Comparison of ENCODE assay signal across 16 mouse cellular contexts in the genomic region with DNA sequence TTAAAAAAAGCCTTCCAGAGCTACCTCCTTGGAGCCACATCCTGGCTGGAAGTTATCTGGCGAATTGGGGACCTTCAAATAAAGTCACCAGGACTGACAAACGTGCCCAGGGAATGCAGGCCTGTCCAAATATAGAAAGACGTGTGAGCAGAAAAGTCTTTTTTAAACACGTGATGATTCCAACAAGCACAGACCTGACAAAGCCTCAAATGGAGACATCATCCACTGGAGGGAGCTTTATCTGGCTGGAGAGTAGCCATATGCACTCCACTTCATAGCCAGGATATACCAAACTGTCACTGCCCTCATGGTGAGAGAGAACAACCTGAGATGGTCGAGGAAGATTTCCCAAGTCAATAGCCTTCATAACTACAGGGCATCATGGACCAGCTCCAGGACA. TPM values are rescaled to one million over a fixed set of nuclear protein-coding genes. Genes with fewer than 3 reads are reported as not detected.
A peak's percentile ranks its signal among the peaks of the same experiment; 100 is the strongest.
DNase-seq lines count a peak whose midpoint lies in the region; ATAC-seq and TF ChIP-seq lines count a peak whose summit lies in the region.
"Had no signal": no experiment of that assay in that cellular context is flagged by ENCODE, and none has a peak within 500 bp of the region (broad histone marks: within the 10 kb centered on the region; RNA-seq: fewer than 3 reads in every experiment).

No protein-coding gene starts in this region.

- intact Hi-C loops in gastrocnemius, postnatal 36 days (cut with DNase I): no loop called here

- H3K9ac ChIP-seq in intestine, postnatal 0 days (ENCODE audit: low read depth, low read length): no peak overlapping the region
- H3K9ac ChIP-seq: embryonic facial prominence, embryonic 13.5 days had no signal

- DNase-seq in cerebellum, adult 18-20 months: no peak
- DNase-seq in layer of hippocampus, adult 2 months (ENCODE audit: low spot score in 2 of 2): no peak
- DNase-seq in layer of hippocampus, adult 8-10 months (ENCODE audit: low spot score in 2 of 2): no peak
- DNase-seq in heart, embryonic 10.5 days (ENCODE audit: low spot score): no peak
- DNase-seq in layer of hippocampus, postnatal 14 days (ENCODE audit: low spot score in 2 of 2): no peak
- no peak for DNase-seq in gastrocnemius, postnatal 36 days
- DNase-seq: cerebellum, adult 2 months; layer of hippocampus, adult 9-11 months; retina, postnatal 1 day; thymus, postnatal 14 days had no signal

- peak; percentile 49 for TF ChIP-seq CTCF in layer of hippocampus, adult 2 months (conservative IDR thresholded peaks at IDR 0.05)
- peak; percentile 45 for TF ChIP-seq CTCF in intestine, postnatal 0 days (IDR thresholded peaks at IDR 0.05; ENCODE audit: low read depth)

- H3K9me3 ChIP-seq in heart, embryonic 10.5 days: no peaks in the 10 kb centered on the region
- no peaks in the 10 kb centered on the region for H3K9me3 ChIP-seq in intestine, postnatal 0 days (ENCODE audit: control insufficient read depth)
- H3K9me3 ChIP-seq: embryonic facial prominence, embryonic 13.5 days had no signal

- 0 out of 2 replicates have a peak, but pooled peaks have one; percentile 13 for ATAC-seq in cerebellum, adult (ENCODE audit: insufficient number of reproducible peaks, low FRiP score, low TSS enrichment)
- no peak for ATAC-seq in intestine, postnatal 0 days
- ATAC-seq: activated CD4-positive, CD25-positive, alpha-beta regulatory T cell, adult 4 months; inflammation-experienced regulatory T-cells, adult 6 months had no signal

- peaks cover 5% of the 10 kb centered on the region; the same call in 1 of the 2 replicates for H3K27me3 ChIP-seq in heart, embryonic 10.5 days (ENCODE audit: insufficient read depth, poor library complexity, severe bottlenecking)
- no peaks in the 10 kb centered on the region for H3K27me3 ChIP-seq in intestine, postnatal 0 days (replicated peaks; ENCODE audit: control insufficient read depth, insufficient read depth, low read length)
- H3K27me3 ChIP-seq: embryonic facial prominence, embryonic 13.5 days had no signal

- WGBS in heart, embryonic 10.5 days: 57% methylated on average over 5 of the region's 5 CpGs
- 56% methylated on average over 5 of the region's 5 CpGs for WGBS in intestine, postnatal 0 days

- no peak overlapping the region for H3K4me3 ChIP-seq in layer of hippocampus, adult 2 months
- H3K4me3 ChIP-seq in heart, embryonic 10.5 days: no peak overlapping the region
- no peak overlapping the region for H3K4me3 ChIP-seq in intestine, postnatal 0 days (ENCODE audit: low read depth, low read length)
- H3K4me3 ChIP-seq: embryonic facial prominence, embryonic 13.5 days; megakaryocyte, embryonic 14.5 days had no signal

- H3K4me1 ChIP-seq in heart, embryonic 10.5 days: peaks cover 26% of the 10 kb centered on the region
- peaks cover 23% of the 10 kb centered on the region; the same call in 1 of the 2 replicates for H3K4me1 ChIP-seq in intestine, postnatal 0 days (replicated peaks; ENCODE audit: control insufficient read depth, insufficient read depth, low read length)
- H3K4me1 ChIP-seq: embryonic facial prominence, embryonic 13.5 days had no signal

- no peak overlapping the region for H3K27ac ChIP-seq in layer of hippocampus, adult 2 months
- peak overlapping the region; percentile 72 for H3K27ac ChIP-seq in heart, embryonic 10.5 days
- H3K27ac ChIP-seq in intestine, postnatal 0 days (ENCODE audit: low read depth, low read length): peak overlapping the region; percentile 54; the same call in 1 of the 2 replicates
- H3K27ac ChIP-seq: embryonic facial prominence, embryonic 13.5 days had no signal

- no peak overlapping the region for H3K4me2 ChIP-seq in intestine, postnatal 0 days (replicated peaks; ENCODE audit: low read depth)
- H3K4me2 ChIP-seq: embryonic facial prominence, embryonic 13.5 days had no signal

- H3K36me3 ChIP-seq in heart, embryonic 10.5 days: no peaks in the 10 kb centered on the region
- H3K36me3 ChIP-seq in intestine, postnatal 0 days (ENCODE audit: control insufficient read depth, insufficient read depth): no peaks in the 10 kb centered on the region; the same call in 1 of the 2 replicates
- H3K36me3 ChIP-seq: embryonic facial prominence, embryonic 13.5 days had no signal

RNA-seq across cellular contexts. Expression of a gene that starts 13.5 kb away (rescaled TPM):
- total RNA-seq in layer of hippocampus, adult 2 months (2021): 10 to 100 TPM; 56.1 to 65.6 TPM
- 10 to 100 TPM; 55.6 to 69.2 (median 65.8) TPM for total RNA-seq in layer of hippocampus, adult 8-10 months (2022)
- 4.0 and 8.2 TPM in 2 replicates for polyA plus RNA-seq in heart, embryonic 10.5 days (2016; fragmentation: Nextera tagmentation; extraction: Ambion mirVana)
- 28.6 and 29.7 TPM in 2 replicates for polyA plus RNA-seq in intestine, postnatal 0 days (2015; fragmentation: Nextera tagmentation; extraction: Ambion mirVana)
- 10 to 100 TPM; 44.0 to 46.2 TPM for total RNA-seq in layer of hippocampus, postnatal 14 days (2021)
- 1,000 to 10,000 TPM in 1 of 2 experiments, 100 to 1,000 TPM in 1; 793 to 1,026 TPM for total RNA-seq in gastrocnemius, postnatal 36 days (2021)

Comparison
In these comparisons a context has a peak if more than half of its experiments do, and no peak if none do; other contexts are left out.
1. RNA of a gene that starts 13.5 kb away (total RNA-seq): 793 to 1,026 TPM in gastrocnemius, postnatal 36 days; 55.6 to 69.2 TPM in layer of hippocampus, adult 8-10 months, 56.1 to 65.6 TPM in layer of hippocampus, adult 2 months and 44.0 to 46.2 TPM in layer of hippocampus, postnatal 14 days; every median in the first group is over 10 times any median in the second.